Mouse (Mus musculus): ENCODE data around the gene Csnk1e.

- 0 out of 2 replicates have a peak, but pooled peaks have one; percentile 19 for TF ChIP-seq CTCF (conservative IDR thresholded peaks at IDR 0.05; ENCODE audit: insufficient read depth, insufficient read length, low read depth, low read length)
- TF ChIP-seq POLR2A (IDR thresholded peaks at IDR 0.05; ENCODE audit: low read depth, low read length) = no peak
Observed at GRCm38 (mm10) chr15:79473042-79473441, 17.7 kb upstream of the Csnk1e start.
